Mouse (Mus musculus) hematopoietic multipotent progenitor cell, adult 10-12 weeks (in vitro differentiated cells): Measurements from ENCODE around the gene Tomt. TPM values are rescaled to one million over a fixed set of nuclear protein-coding genes. Genes with fewer than 3 reads are reported as not detected.

Experiments
- polyA plus RNA-seq: library from polyadenylated mRNA; stranded (reverse); fragments of >175 nt; gene quantifications from 2 replicates; pipeline ENCODE4 v1.2.3, GENCODE M21; 2012; ENCODE audit warnings: low replicate concordance

The Tomt gene
- 0.03 and 0.04 TPM in 2 replicates for polyA plus RNA-seq

DNA sequence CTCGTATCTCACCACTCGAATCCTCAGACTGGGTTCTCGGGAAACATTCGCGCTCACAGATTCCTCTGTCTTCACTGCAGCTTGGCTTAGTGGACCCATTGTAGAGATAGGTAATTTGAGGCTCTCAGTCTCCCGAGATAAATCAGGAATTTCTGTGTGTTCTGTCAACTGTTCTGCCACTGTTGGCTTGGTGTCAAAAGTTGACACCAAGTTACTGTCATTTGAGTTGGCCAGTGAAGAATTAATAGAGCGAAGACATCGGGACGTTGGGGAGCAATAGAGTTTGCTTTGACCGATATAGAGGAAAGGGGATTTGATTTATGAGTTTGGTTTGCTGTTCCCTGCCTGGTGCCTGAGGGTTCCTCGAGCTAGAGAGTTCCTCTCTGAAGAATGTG, at the start of gene Tomt:
Tomt (minus strand) TSS at position 73 of the 395 bp plus-strand sequence.

DNA sequence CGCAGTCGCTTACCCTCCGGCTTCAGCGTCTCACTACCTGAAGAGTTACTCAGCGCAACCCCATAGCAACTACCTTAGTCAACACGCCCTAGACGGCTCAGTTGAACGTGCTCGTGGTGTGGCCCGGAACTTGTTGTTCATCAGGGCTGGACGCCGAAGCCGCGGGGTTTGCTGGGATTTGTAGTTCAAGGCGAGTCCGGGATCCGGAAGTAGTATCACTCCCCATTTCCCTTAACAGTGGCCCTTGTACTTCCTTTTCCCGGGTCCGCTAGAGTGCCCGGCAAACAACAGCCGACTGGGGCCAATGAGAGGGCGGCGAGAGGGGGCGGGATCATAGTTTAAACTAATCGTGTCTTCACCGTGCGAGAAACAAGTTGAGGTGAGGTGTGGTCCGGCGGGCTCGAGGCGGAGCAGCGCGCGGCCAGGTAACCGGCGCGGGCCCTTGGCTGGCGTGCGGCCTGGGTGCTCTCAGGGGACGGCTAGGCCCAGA, 27.6 kb upstream of the Tomt start, which contains the start of the genes Lrrc51 and Numa1:
Lrrc51 (minus strand) TSS at position 145 of the 490 bp plus-strand sequence.
Numa1 (plus strand) TSS at position 361 of the 490 bp plus-strand sequence.

DNA sequence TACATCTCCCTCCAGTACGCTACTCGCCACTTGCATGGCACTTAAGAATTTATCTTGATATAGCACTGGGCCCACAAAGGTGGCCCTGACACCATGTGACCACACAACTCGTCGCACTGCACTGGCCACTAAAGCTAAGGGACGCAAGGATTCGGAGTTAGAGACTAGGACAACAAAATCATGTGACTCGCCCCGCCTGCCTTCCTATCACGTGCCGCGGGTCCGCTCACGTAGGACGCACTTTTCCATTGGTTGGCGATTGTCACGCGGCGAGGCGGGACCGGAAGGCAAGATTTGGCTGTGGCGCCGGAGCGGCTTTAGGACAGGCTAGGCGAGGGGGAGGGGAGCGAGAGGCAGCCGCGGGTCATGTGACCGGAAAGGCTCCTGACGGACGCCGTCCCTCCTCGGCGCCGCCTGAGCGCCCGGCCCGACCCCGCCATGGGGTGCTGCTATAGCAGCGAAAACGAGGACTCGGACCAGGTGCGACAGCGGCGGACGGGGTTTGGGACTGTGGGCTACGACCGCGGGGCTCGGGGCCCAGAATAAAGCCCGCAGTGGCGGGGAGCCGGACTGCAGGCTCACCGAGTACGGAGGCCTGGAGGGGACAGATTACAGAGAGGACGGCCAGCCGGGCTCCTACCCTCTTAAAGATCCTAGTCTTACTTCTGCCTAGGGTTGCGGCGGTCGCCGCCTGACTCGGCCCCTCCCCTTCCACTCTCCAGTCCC, 435 bp downstream of the Tomt start, which contains the start of gene Lamtor1:
Lamtor1 (plus strand) TSS at position 344 of the 726 bp plus-strand sequence.

DNA sequence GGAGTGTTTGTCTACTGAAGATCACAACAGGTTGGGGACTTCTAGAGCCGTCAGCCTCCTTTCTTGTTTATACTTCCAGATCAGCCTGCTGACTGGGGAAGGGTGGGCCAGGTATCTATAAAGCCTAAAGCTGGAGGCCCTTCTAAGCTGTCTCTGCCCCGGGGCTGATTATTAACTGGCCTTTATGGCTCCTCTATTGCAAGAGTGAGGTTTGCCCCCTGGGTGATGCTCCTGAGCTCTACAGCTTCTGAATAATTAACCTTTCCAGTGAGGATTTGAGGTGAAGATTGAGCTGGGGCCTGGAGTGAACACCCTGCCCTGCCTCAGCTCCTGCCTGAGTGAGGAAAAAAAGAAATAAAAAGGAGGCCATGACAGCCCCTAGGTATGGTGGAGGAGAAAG, 35.5 kb downstream of the Tomt start, which contains the start of gene Folr1:
Folr1 (minus strand) TSS at position 160 of the 400 bp plus-strand sequence.

DNA sequence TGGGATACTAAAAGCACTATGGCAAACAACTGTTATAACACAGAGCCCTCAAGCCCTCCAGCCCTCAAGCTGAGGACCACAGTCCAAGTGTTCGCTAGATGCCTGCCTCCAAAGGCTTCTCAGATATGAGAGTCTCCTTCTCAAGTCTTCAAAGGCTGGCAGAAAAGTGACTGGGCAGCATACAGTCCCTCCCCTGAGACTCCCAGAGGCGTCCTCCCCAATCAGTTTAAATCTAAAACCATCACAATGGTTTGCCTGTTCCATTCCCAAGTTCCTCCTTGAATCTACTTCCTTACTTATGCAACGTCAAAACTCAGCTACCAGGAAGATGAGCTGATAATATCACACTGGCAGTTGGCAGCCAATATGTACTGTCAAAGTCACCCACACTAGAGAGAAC, 42.7 kb downstream of the Tomt start, which contains the start of gene Anapc15:
Anapc15 (plus strand) TSS at position 301 of the 400 bp plus-strand sequence.

DNA sequence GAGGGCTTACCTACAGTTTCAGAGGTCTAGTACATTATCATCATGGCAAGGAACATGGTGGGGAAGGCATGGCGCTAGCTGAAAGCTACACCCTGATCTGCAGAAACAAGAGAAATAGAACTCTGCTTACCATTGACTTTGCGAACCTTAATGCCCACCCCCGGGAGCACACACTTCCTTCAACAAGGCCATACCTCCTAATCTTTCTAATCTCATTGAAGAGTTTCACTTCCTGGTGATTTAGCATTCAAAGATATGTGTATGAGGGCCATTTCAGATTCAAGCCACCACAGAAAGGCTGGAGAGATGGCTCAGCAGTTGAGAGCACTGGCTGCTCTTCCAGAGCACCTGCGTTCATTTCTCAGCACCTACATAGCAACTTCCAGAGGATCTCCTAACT, 49.1 kb downstream of the Tomt start, which contains the start of gene Folr2:
Folr2 (minus strand) TSS at position 101 of the 400 bp plus-strand sequence.

Other genes with a start within 250 kb of the Tomt start
- 8.3 and 16.4 TPM in 2 replicates for gene Clpb, start 242.7 kb downstream of the Tomt start, polyA plus RNA-seq
- not detected in 2 replicates for gene Phox2a, start 88.0 kb downstream of the Tomt start, polyA plus RNA-seq
- 101 and 265 TPM in 2 replicates for gene Inppl1, start 68.1 kb downstream of the Tomt start, polyA plus RNA-seq
- not detected in 2 replicates for gene Folr2, start 49.2 kb downstream of the Tomt start, polyA plus RNA-seq
- 16.4 and 21.1 TPM in 2 replicates for gene Anapc15, start 42.6 kb downstream of the Tomt start, polyA plus RNA-seq
- 0.21 TPM in 1 of 2 replicates, not detected in the other for gene Folr1, start 35.6 kb downstream of the Tomt start, polyA plus RNA-seq
- 138 and 155 TPM in 2 replicates for gene Lamtor1, start 455 bp downstream of the Tomt start, polyA plus RNA-seq
- gene Lrrc51, start 27.5 kb upstream of the Tomt start, polyA plus RNA-seq = 0.40 and 0.62 TPM in 2 replicates
- gene Numa1, start 27.8 kb upstream of the Tomt start, polyA plus RNA-seq = 167 and 193 TPM in 2 replicates
- gene Il18bp, start 112.3 kb upstream of the Tomt start, polyA plus RNA-seq = 4.6 and 13.5 TPM in 2 replicates
- 2.1 and 5.2 TPM in 2 replicates for gene Rnf121, start 159.1 kb upstream of the Tomt start, polyA plus RNA-seq
- 16.8 and 17.7 TPM in 2 replicates for gene Xndc1, start 159.2 kb upstream of the Tomt start, polyA plus RNA-seq
- gene Xntrpc, start 159.4 kb upstream of the Tomt start, polyA plus RNA-seq = 0.36 and 1.0 TPM in 2 replicates
- gene Trpc2, start 176.8 kb upstream of the Tomt start, polyA plus RNA-seq = 1.4 and 2.6 TPM in 2 replicates
- not detected in 2 replicates for gene Art1, start 195.4 kb upstream of the Tomt start, polyA plus RNA-seq
- 0.30 and 0.34 TPM in 2 replicates for gene Art5, start 203.1 kb upstream of the Tomt start, polyA plus RNA-seq
- gene Chrna10, start 210.5 kb upstream of the Tomt start, polyA plus RNA-seq = 0.10 TPM in 1 of 2 replicates, not detected in the other